In the genomic region with DNA sequence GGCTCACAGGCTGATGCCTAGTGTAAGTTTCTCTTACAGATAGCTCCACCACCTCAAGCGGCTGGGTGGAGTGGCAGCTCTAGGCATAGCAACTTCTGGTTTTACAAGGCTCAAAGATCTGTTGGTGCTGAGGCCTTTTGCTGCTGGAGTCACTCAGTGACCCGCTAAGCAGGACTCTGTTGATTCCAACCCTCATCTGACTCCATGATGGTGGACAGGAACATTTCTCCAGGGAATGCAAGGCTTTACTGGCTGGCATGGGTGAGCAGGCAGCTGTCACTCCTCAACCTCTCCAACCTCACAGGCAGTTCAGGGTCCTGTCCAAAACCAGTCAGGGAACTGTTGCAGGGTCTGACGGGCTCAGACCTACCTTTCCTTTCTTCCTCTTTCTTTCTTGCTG, we compare ENCODE assay signal across 2 mouse cellular contexts.
A peak's percentile ranks its signal among the peaks of the same experiment; 100 is the strongest.
TF ChIP-seq lines count a peak whose summit lies in the region.

No protein-coding gene starts in this region.

TF ChIP-seq in CH12.LX, 34 proteins besides CTCF, POLR2A, EP300 and RAD21:
- TF ChIP-seq JUND (conservative IDR thresholded peaks at IDR 0.05; ENCODE audit: low read depth, low read length) (no peak), ZKSCAN1 (IDR thresholded peaks at IDR 0.05; ENCODE audit: borderline replicate concordance, low read depth, low read length) (no peak), TBP (conservative IDR thresholded peaks at IDR 0.05; ENCODE audit: low read depth, low read length) (no peak), ZMIZ1 (IDR thresholded peaks at IDR 0.05; ENCODE audit: low read depth, low read length) (0 out of 2 replicates have a peak, but pooled peaks have one; percentile 10), POLR2AphosphoS2 (IDR thresholded peaks at IDR 0.05; ENCODE audit: low read depth, low read length) (peak; percentile 51; the same call in 1 of the 2 replicates)

TF ChIP-seq in myocyte, 11 proteins besides CTCF, POLR2A, EP300 and RAD21:
- TF ChIP-seq MAX (IDR thresholded peaks at IDR 0.05; ENCODE audit: low read depth) (no peak), POLR2AphosphoS2 (IDR thresholded peaks at IDR 0.05; ENCODE audit: insufficient read length, low read depth) (peak; percentile 56)
